Mouse (Mus musculus) spleen, adult 12 weeks (tissue): Measurements from ENCODE around the gene Gm9999.
"Not testable (repeated sequence)": the region's sequence is repeated elsewhere in the genome, so short reads cannot be mapped to it uniquely, and the experiment has no call there.

Experiments
- DNase-seq: peaks from one replicate; pipeline ENCODE4 v3.0.0; 2022; ENCODE audit warnings: low spot score

Gm9999 gene

GRCm38 (mm10) chr7:46999983-47000643 lies 16.7 kb downstream of the Gm9999 start:
- no peak for DNase-seq

- DNase-seq, result no peak
Measured at GRCm38 (mm10) chr7:47000644-47000983, 17.2 kb downstream of the Gm9999 start.

- no peak for DNase-seq
Measured at GRCm38 (mm10) chr7:47001125-47001899, 17.9 kb downstream of the Gm9999 start.

GRCm38 (mm10) chr7:47001900-47002275 lies 18.5 kb downstream of the Gm9999 start:
- no peak for DNase-seq

- DNase-seq, result no peak
Measured at GRCm38 (mm10) chr7:47003411-47004115, 20.2 kb downstream of the Gm9999 start.

- DNase-seq, result peak; percentile 34
Measured at GRCm38 (mm10) chr7:47007109-47007780, 23.9 kb downstream of the Gm9999 start.

GRCm38 (mm10) chr7:47007818-47008167 lies 24.4 kb downstream of the Gm9999 start:
- DNase-seq, result no peak

DNA sequence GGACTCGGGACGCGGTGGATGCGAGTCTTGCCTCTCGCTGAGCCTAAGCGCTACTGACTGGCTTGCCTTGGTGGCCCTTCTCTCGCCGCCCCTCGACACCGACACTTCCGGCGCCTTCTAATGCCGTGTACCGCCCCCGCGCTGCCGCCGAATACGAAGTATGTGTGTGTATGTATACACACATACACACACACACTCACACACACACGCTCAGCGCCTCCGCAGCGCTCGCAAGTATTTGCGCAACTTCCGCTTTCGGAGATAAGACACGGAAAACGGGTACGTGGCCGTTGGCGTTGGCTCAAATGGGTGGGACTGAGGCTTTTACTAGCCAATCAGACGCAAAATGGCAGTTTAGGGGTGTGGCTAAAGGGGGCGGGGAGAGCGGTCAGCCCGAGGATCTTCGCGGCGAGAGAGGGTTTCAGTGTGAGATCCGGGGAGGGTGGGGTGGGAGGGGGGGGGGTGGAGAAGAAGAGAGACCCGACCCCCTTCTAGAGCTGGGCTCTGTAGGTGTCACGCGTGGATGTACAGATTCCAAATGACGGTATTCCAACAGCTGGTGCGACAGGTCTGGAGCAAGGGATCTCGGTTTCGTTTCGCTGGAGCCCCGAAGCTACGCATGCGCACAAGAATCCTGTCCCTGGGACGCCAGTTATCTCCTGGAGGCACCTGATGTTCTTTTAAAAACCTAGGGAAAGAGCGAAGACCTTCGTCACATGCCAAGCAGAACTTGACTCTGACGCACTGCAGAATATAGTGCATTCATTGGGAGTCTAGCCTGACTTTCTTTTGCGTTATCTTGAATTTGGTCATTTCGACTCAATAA lies 25.0 kb downstream of the Gm9999 start, which contains the start of gene Spty2d1:
Gene Spty2d1, minus strand, starts transcription at position 244 of the 826 bp plus-strand sequence.
- DNase-seq, result peak; percentile 99

DNA sequence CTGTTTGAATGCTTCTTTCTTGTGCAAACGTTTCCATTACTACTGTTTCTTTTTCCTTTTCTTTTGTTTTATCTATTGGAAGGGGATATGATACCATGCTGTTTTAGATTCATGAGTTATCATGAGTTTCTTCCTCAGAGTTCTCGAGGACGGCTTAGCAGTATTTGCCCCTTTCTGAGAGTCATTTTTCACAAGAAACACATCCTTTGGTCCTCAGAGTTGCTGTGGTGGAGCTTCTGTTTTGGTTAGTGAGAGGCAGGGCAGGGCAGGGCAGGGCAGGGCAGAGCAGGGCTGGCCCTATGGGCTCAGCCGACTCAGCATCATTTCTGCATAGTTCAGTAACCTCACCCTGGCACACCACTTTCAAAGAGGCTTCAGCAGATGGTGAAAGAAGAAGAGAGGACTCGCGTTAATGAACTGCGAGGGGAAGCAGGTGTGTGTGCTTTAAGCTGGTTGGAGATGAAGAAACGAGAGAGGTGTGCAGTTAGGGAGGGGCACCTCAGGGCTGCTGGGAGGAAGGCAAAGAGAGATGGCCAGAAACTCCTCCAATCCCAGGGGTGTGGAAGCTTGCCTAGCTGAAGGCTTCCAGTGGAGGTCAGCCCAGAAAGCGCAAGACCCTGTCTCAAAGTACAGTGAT lies 29.9 kb downstream of the Gm9999 start:
- DNase-seq, result no peak

DNA sequence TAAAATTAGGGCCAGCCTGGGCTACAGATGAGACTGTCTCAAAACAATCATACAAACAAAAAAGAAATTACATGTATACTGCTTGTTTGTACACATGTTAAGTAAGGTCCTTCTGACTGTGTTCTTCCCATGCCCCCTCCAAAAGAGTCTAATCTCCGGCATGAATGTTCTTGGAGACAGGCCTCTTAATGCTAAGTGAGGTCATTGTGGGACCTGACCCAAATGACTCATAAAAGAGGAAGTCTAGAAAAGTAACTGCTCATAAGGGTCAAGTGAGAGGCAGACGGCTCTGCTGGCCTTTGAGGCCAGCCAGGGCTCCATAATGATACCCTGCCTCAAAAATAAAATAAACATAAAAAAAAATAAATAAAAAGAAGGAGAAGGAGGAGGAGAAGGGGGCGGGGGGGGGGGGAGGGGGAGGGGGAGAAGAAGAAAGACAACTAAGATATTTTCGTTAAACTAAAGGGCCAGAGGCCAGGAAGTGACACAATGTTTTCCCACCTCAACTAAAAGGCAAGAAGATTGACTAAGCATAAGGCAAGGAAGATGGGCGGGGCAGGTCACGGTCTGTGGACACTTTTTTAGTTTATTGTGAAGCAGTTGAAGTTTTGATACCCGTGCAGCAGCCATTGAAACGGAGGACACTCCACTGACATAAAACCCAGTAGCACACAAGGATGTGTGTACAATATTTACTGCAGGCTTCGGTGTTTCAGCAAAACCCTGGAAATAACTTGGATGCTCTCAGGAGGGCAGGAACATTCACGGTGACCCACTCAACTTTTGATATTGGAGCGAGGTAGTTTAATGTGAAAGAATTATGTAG lies 31.4 kb downstream of the Gm9999 start:
- no peak for DNase-seq

- peak; percentile 63 for DNase-seq
Measured at GRCm38 (mm10) chr7:47015390-47016065, 32.1 kb downstream of the Gm9999 start.

GRCm38 (mm10) chr7:47016602-47017001 lies 33.2 kb downstream of the Gm9999 start:
- no peak for DNase-seq

GRCm38 (mm10) chr7:47017146-47017545 lies 33.8 kb downstream of the Gm9999 start:
- no peak for DNase-seq

- no peak for DNase-seq
Measured at GRCm38 (mm10) chr7:47019641-47020040, 36.3 kb downstream of the Gm9999 start.

DNA sequence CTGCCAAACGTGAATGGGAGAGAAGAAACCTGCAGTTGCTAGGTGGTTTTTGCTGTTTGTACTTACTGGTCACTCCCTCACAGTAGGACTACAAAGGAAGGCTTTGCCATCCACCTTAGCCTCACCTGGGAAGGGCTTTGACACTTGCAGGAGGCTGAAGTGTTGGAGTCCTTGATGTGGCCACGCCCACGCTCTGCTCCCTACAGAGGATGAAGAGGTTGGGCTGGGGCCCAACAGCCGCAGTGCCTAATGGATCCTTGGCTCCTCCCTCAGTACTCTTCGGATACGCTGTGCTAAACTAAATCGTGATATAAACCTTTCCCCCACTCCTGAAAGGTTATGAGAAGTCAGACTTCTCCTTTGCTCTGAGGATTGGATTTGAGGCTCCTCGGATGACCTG lies 37.6 kb downstream of the Gm9999 start:
- DNase-seq, result no peak

DNA sequence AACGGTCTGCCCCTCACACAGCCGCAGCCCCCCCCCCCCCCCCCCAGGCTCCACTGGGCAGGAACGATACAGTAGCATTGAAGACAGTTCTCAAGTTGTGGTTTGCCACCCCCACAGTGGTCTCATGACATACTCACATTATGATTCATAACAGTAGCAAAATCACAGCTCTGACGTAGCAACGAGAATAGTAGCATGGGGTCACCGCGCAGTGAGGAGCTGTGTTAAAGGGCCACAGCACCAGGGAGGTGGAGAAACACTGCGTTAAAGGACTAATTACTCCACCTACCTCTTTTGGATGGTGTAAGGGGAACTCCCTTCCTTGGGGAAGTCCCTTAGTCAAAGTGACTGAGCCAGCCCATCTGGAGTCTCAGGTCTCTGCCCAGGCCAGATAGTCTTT lies 39.1 kb downstream of the Gm9999 start:
- DNase-seq, result peak; percentile 27

- DNase-seq, result peak; percentile 75
Measured at GRCm38 (mm10) chr7:47023530-47023929, 40.1 kb downstream of the Gm9999 start.

- no peak for DNase-seq
Measured at GRCm38 (mm10) chr7:47024454-47024853, 41.1 kb downstream of the Gm9999 start.

DNA sequence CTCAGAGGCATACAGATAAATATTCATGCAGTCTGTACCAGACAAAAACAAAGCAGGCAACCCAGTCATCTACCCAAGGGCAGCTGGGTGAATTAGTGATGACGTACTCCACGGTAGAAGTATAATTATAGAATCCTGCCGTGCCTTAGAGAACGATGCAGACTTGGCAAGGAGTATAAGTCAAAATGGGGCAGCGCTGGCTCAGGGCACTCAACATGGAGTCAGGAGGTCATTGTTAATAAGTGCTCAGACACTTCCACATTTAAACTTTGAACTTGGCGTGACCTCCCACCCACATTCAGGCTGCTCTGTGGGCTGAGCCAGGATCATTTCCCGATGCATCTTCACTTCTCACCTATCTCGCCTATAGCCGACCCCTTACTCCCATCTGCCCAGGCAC lies 42.0 kb downstream of the Gm9999 start:
- DNase-seq, result no peak

DNA sequence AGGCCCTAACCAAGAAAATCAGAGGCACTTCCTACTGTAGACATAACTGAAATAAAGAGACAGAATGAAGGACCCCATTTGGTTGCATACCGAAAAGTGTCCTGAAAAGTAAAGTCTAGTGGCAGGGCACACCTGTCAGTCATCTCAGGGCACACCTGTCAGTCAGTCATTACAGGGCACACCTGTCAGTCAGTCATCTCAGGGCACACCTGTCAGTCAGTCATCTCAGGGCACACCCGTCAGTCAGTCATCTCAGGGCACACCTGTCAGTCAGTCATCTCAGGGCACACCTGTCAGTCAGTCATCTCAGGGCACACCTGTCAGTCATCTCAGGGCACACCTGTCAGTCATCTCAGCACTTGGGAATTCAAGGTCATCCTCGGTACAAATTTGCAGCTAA lies 43.5 kb downstream of the Gm9999 start:
- not testable (repeated sequence) for DNase-seq
